8 mouse cellular contexts compared by ENCODE assay signal in genomic region chr4:148074521-148075189, GRCm38 (mm10). TPM values are rescaled to one million over a fixed set of nuclear protein-coding genes. Genes with fewer than 3 reads are reported as not detected.
DNase-seq lines count a peak whose midpoint lies in the region; ATAC-seq and TF ChIP-seq lines count a peak whose summit lies in the region.
"Had no signal": no experiment of that assay in that cellular context is flagged by ENCODE, and none has a peak within 500 bp of the region (broad histone marks: within the 10 kb centered on the region; RNA-seq: fewer than 3 reads in every experiment).

No protein-coding gene starts in this region.

- peaks cover 7% of the 10 kb centered on the region for H3K4me1 ChIP-seq in testis, adult 2 months (ENCODE audit: control insufficient read depth, insufficient read depth, low read length)
- H3K4me1 ChIP-seq in hindbrain, embryonic 13.5 days (replicated peaks) = 0 out of 2 replicates have a peak, but pooled peaks cover 3% of the 10 kb centered on the region
- H3K4me1 ChIP-seq in midbrain, embryonic 10.5 days = peaks cover 11% of the 10 kb centered on the region

- 50% methylated on average over 17 of the region's 17 CpGs for WGBS in hindbrain, embryonic 13.5 days
- WGBS in midbrain, embryonic 10.5 days = 48% methylated on average over 17 of the region's 17 CpGs

- no peak for TF ChIP-seq POLR2A in testis, adult 2 months (IDR thresholded peaks at IDR 0.05; ENCODE audit: control insufficient read depth, low read depth, low read length)

- H3K4me3 ChIP-seq in testis, adult 2 months (ENCODE audit: control insufficient read depth, low read depth, low read length) = peak overlapping the region; percentile 81
- H3K4me3 ChIP-seq in hindbrain, embryonic 13.5 days = peak overlapping the region; percentile 29
- peak overlapping the region; percentile 46 for H3K4me3 ChIP-seq in midbrain, embryonic 10.5 days

- peak overlapping the region; percentile 89 for H3K27ac ChIP-seq in testis, adult 2 months (ENCODE audit: control insufficient read depth, insufficient read depth, low read depth, low read length)
- no peak overlapping the region for H3K27ac ChIP-seq in hindbrain, embryonic 13.5 days
- peak overlapping the region; percentile 67 for H3K27ac ChIP-seq in midbrain, embryonic 10.5 days (replicated peaks)

- peak overlapping the region; percentile 51 for H3K4me2 ChIP-seq in hindbrain, embryonic 13.5 days

- H3K9me3 ChIP-seq in hindbrain, embryonic 13.5 days = no peaks in the 10 kb centered on the region
- H3K9me3 ChIP-seq in midbrain, embryonic 10.5 days (replicated peaks) = no peaks in the 10 kb centered on the region

- no peaks in the 10 kb centered on the region; the same call in 1 of the 2 replicates for H3K36me3 ChIP-seq in testis, adult 2 months (ENCODE audit: control insufficient read depth, insufficient read depth, low read length)
- no peaks in the 10 kb centered on the region for H3K36me3 ChIP-seq in hindbrain, embryonic 13.5 days
- H3K36me3 ChIP-seq in midbrain, embryonic 10.5 days = peaks cover 8% of the 10 kb centered on the region; the same call in 1 of the 2 replicates

- TF ChIP-seq CTCF in testis, adult 2 months (IDR thresholded peaks at IDR 0.05; ENCODE audit: control insufficient read depth, insufficient read depth, insufficient replicate concordance, low read depth, low read length) = no peak

- H3K27me3 ChIP-seq in testis, adult 2 months (ENCODE audit: control insufficient read depth, insufficient read depth, low read length) = no peaks in the 10 kb centered on the region
- H3K27me3 ChIP-seq in hindbrain, embryonic 13.5 days = no peaks in the 10 kb centered on the region
- no peaks in the 10 kb centered on the region; the same call in 1 of the 2 replicates for H3K27me3 ChIP-seq in midbrain, embryonic 10.5 days (ENCODE audit: low read depth, poor library complexity, severe bottlenecking)

- H3K9ac ChIP-seq in hindbrain, embryonic 13.5 days = peak overlapping the region; percentile 46; the same call in 1 of the 2 replicates

- no peak for ATAC-seq in hindbrain, embryonic 13.5 days (ENCODE audit: low FRiP score)

- no peak for DNase-seq in testis, postnatal 14 days (ENCODE audit: low spot score)
- peak; percentile 29 for DNase-seq in c-Kit-positive CD71-positive TER-119-positive erythroid progenitor cells, embryonic 14.5 days (ENCODE audit: low spot score)
- no peak for DNase-seq in midbrain, embryonic 10.5 days (ENCODE audit: low spot score)
- DNase-seq in layer of hippocampus, adult 18-20 months (ENCODE audit: low spot score in 2 of 2) = no peak
- DNase-seq in cerebellum, adult 11 months = no peak

RNA-seq across cellular contexts. Expression of gene Agtrap, which starts 13.2 kb away (rescaled TPM):
- polyA plus RNA-seq in testis, adult 2 months (2012; rRNA removed) = 45.2 and 45.4 TPM in 2 replicates
- 7.6 and 8.4 TPM in 2 replicates for polyA plus RNA-seq in hindbrain, embryonic 13.5 days (2015; fragmentation: Nextera tagmentation; extraction: Ambion mirVana)
- 16.4 and 17.4 TPM in 2 replicates for polyA plus RNA-seq in midbrain, embryonic 10.5 days (2016; fragmentation: Nextera tagmentation; extraction: Ambion mirVana)
- 1 to 10 TPM; 6.3 to 7.6 TPM for total RNA-seq in layer of hippocampus, adult 18-20 months (2021)

RNA-seq across cellular contexts. Expression of gene Mthfr, which starts 35.8 kb away (rescaled TPM):
- polyA plus RNA-seq in testis, adult 2 months (2012; rRNA removed) = 31.8 and 34.7 TPM in 2 replicates
- 22.1 and 22.3 TPM in 2 replicates for polyA plus RNA-seq in hindbrain, embryonic 13.5 days (2015; fragmentation: Nextera tagmentation; extraction: Ambion mirVana)
- polyA plus RNA-seq in midbrain, embryonic 10.5 days (2016; fragmentation: Nextera tagmentation; extraction: Ambion mirVana) = 25.4 and 33.3 TPM in 2 replicates
- total RNA-seq in layer of hippocampus, adult 18-20 months (2021) = 10 to 100 TPM; 28.0 to 30.8 TPM

RNA-seq across cellular contexts. Expression of gene Clcn6, which starts 36.0 kb away (rescaled TPM):
- polyA plus RNA-seq in testis, adult 2 months (2012; rRNA removed) = 9.8 and 12.7 TPM in 2 replicates
- polyA plus RNA-seq in hindbrain, embryonic 13.5 days (2015; fragmentation: Nextera tagmentation; extraction: Ambion mirVana) = 30.7 and 32.8 TPM in 2 replicates
- polyA plus RNA-seq in midbrain, embryonic 10.5 days (2016; fragmentation: Nextera tagmentation; extraction: Ambion mirVana) = 15.6 and 20.4 TPM in 2 replicates
- 10 to 100 TPM; 79.0 to 82.0 TPM for total RNA-seq in layer of hippocampus, adult 18-20 months (2021)

RNA-seq across cellular contexts. Expression of gene Mad2l2, which starts 55.5 kb away (rescaled TPM):
- 332 and 347 TPM in 2 replicates for polyA plus RNA-seq in testis, adult 2 months (2012; rRNA removed)
- 118 and 127 TPM in 2 replicates for polyA plus RNA-seq in hindbrain, embryonic 13.5 days (2015; fragmentation: Nextera tagmentation; extraction: Ambion mirVana)
- polyA plus RNA-seq in midbrain, embryonic 10.5 days (2016; fragmentation: Nextera tagmentation; extraction: Ambion mirVana) = 72.6 and 85.2 TPM in 2 replicates
- 10 to 100 TPM; 11.2 to 13.1 TPM for total RNA-seq in layer of hippocampus, adult 18-20 months (2021)

RNA-seq across cellular contexts. Expression of gene Draxin, which starts 55.8 kb away (rescaled TPM):
- polyA plus RNA-seq in testis, adult 2 months (2012; rRNA removed) = 0.24 and 0.32 TPM in 2 replicates
- polyA plus RNA-seq in hindbrain, embryonic 13.5 days (2015; fragmentation: Nextera tagmentation; extraction: Ambion mirVana) = 17.2 and 20.9 TPM in 2 replicates
- polyA plus RNA-seq in midbrain, embryonic 10.5 days (2016; fragmentation: Nextera tagmentation; extraction: Ambion mirVana) = 5.3 and 7.5 TPM in 2 replicates
- under 1 TPM; 0.15 to 0.27 TPM for total RNA-seq in layer of hippocampus, adult 18-20 months (2021)
- total RNA-seq: heart, postnatal 10 days had no signal

Comparison
In these comparisons a context has a peak if more than half of its experiments do, and no peak if none do; other contexts are left out.
1. H3K4me3 ChIP-seq: peak in every context shown above with its lines; median percentile 81 in testis, adult 2 months; 46 in midbrain, embryonic 10.5 days; 29 in hindbrain, embryonic 13.5 days.